Mouse (Mus musculus) stomach, postnatal 0 days (tissue): Measurements from ENCODE around the gene H13.
A peak's percentile ranks its signal among the peaks of the same experiment; 100 is the strongest.

Source experiments
- CTCF ChIP-seq: IDR thresholded peaks from 2 replicates; pipeline ENCODE4 v1.5.1; 2016; ENCODE audit warnings: antibody characterized with exemption, low read depth, mild to moderate bottlenecking, moderate library complexity
- EP300 ChIP-seq: optimal IDR thresholded peaks from 2 replicates; pipeline ENCODE3; 2016; ENCODE audit warnings: antibody characterized with exemption

DNA sequence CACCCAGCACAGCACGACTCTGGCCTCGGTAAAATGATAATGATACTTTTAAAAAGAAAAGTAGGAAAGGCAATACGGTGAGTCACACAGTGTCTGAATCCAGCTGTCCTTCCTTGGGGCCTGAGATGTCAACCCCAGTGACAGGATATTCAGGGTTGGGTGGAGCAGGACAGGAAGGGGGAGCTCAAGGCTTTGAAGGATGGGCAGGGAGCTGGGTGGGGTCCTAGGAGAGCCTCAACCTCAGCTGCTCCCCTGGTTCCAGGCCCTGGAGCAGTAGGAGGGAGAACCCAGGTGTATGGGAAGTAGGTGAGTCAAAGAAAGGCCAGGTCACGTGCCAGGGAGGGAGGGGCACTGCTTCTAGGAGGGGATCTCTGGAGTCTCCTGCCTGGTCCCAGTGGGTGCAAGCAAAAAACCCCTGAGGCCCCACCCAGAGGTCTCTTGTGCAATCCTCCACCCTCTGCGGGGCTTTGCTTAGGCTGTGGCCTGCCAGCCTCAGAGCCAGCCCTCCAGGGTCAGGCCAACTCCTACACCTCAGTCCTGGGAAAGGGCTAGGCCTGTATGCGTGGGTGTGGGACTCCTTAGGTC is 57.6 kb downstream of the H13 start:
- no peak for TF ChIP-seq CTCF
- peak; percentile 29 for TF ChIP-seq EP300
